ENCODE assay signal across 8 mouse cellular contexts in the genomic region with DNA sequence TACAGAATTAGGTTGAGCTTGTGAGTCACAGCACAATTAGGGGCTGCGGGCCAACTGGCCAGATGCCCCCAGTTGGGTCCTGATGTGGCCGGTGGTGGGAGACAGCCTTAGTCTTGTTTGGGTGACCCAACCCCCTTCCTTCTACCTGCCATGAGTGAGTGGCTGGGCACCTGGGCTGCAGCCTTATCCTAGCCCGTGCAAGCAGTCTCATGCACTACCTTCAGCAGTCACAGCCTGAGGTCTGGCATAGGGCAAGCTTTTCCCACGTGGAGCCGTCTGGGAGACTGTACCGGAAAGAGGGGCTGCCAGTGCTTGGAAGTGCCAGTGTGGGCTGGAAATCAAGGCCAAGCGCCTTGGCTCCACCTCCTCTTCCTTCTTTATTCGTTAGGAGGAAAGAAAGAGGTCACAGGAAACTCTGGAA. TPM values are rescaled to one million over a fixed set of nuclear protein-coding genes. Genes with fewer than 3 reads are reported as not detected.
DNase-seq lines count a peak whose midpoint lies in the region; ATAC-seq and TF ChIP-seq lines count a peak whose summit lies in the region.

No protein-coding gene starts in this region.

- H3K9ac ChIP-seq in kidney, embryonic 15.5 days, result no peak overlapping the region

- peaks cover 7% of the 10 kb centered on the region for H3K4me1 ChIP-seq in kidney, embryonic 15.5 days
- H3K4me1 ChIP-seq in embryonic fibroblast, embryonic 13.5 days (ENCODE audit: control insufficient read depth, insufficient read depth, low read length), result peaks cover 12% of the 10 kb centered on the region; the same call in 1 of the 2 replicates

- no peak overlapping the region for H3K4me3 ChIP-seq in kidney, embryonic 15.5 days (replicated peaks)
- no peak overlapping the region for H3K4me3 ChIP-seq in embryonic fibroblast, embryonic 13.5 days (ENCODE audit: insufficient read depth, low read length)

- DNase-seq in kidney, adult 11 months, result peak; percentile 43
- peak; percentile 67 for DNase-seq in adrenal gland, postnatal 14 days
- DNase-seq in kidney, postnatal 10 days, result peak; percentile 67
- peak; percentile 57 for DNase-seq in lung, postnatal 25 days (ENCODE audit: low spot score)
- DNase-seq in thymus, postnatal 4 days, result no peak
- no peak for DNase-seq in urinary bladder, postnatal 25 days (ENCODE audit: low spot score)

- TF ChIP-seq POLR2A in embryonic fibroblast, embryonic 13.5 days (IDR thresholded peaks at IDR 0.05; ENCODE audit: low read depth, low read length), result no peak

- no peaks in the 10 kb centered on the region for H3K36me3 ChIP-seq in kidney, embryonic 15.5 days

- H3K27me3 ChIP-seq in kidney, embryonic 15.5 days, result no peaks in the 10 kb centered on the region

- TF ChIP-seq CTCF in embryonic fibroblast, embryonic 13.5 days (IDR thresholded peaks at IDR 0.05; ENCODE audit: borderline replicate concordance, insufficient read depth, low read length), result no peak

- no peaks in the 10 kb centered on the region for H3K9me3 ChIP-seq in kidney, embryonic 15.5 days (replicated peaks)

- no peak overlapping the region for H3K4me2 ChIP-seq in kidney, embryonic 15.5 days

- no peak; the same call in 1 of the 2 replicates for ATAC-seq in kidney, embryonic 15.5 days (replicated peaks; ENCODE audit: low FRiP score)

- no peak overlapping the region for H3K27ac ChIP-seq in kidney, embryonic 15.5 days
- peak overlapping the region; percentile 55; the same call in 1 of the 2 replicates for H3K27ac ChIP-seq in embryonic fibroblast, embryonic 13.5 days (ENCODE audit: insufficient read depth, low read length)

- 43% methylated on average over 7 of the region's 8 CpGs for WGBS in kidney, embryonic 15.5 days

RNA-seq across cellular contexts. Expression of a gene that starts 13.4 kb away (rescaled TPM):
- 13.4 and 14.3 TPM in 2 replicates for polyA plus RNA-seq in kidney, embryonic 15.5 days (2015; fragmentation: Nextera tagmentation; extraction: Ambion mirVana)
- 77.0 and 81.6 TPM in 2 replicates for total RNA-seq in adrenal gland, postnatal 14 days (2021)
- polyA plus RNA-seq in embryonic fibroblast, embryonic 13.5 days (2011; ENCODE audit: insufficient read length, low read depth, missing spikeins), result 195 and 242 TPM in 2 replicates

Comparison
In these comparisons a context has a peak if more than half of its experiments do, and no peak if none do; other contexts are left out.
1. DNase-seq: peak in kidney, adult 11 months (single experiment), adrenal gland, postnatal 14 days (single experiment), kidney, postnatal 10 days (single experiment) and lung, postnatal 25 days (single experiment); none in thymus, postnatal 4 days (single experiment) and urinary bladder, postnatal 25 days (single experiment).
2. RNA of a gene that starts 13.4 kb away (polyA plus RNA-seq): 195 to 242 TPM in embryonic fibroblast, embryonic 13.5 days; 13.4 to 14.3 TPM in kidney, embryonic 15.5 days; every median in the first group is over 10 times any median in the second.